Mouse (Mus musculus) megakaryocyte, embryonic 14.5 days (primary cell): ENCODE measurements at regions not wholly inside any gene's neighbourhood (a gene's known extent, or its start where the extent isn't known, plus 50 kb on each side); places are given as distances from the start of the nearest gene placed in this dataset.

Source experiments
- FLI1 ChIP-seq: IDR thresholded peaks from 2 replicates; pipeline ENCODE4 v1.6.1; 2012; ENCODE audit warnings: low read length, inconsistent platforms, mixed read lengths
- GATA1 ChIP-seq: IDR thresholded peaks from 3 replicates; pipeline ENCODE4 v1.6.1; 2012; ENCODE audit warnings: mixed read lengths, low read length, inconsistent platforms, borderline replicate concordance

DNA sequence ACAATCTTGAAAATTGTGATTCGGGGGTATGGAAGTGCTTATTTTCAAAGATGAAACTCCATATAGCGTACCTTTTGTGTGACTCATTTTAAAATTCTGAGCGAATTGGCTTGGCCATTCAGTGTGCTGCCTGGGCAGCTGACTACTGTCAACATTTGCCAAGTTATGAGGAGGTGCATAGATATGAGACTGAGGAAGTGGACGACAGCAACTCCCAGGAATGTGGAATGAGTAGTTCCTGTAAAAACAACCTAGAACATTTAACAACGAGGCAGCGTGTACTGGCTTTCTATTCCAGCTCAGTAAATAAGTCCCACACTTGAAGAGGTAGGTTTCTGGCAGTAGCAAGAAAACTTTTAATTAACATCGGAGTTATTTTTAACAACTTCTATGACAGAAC lies 398.1 kb downstream of the Rprm start:
- TF ChIP-seq GATA1 = no peak
- no peak for TF ChIP-seq FLI1
